In the genomic region with DNA sequence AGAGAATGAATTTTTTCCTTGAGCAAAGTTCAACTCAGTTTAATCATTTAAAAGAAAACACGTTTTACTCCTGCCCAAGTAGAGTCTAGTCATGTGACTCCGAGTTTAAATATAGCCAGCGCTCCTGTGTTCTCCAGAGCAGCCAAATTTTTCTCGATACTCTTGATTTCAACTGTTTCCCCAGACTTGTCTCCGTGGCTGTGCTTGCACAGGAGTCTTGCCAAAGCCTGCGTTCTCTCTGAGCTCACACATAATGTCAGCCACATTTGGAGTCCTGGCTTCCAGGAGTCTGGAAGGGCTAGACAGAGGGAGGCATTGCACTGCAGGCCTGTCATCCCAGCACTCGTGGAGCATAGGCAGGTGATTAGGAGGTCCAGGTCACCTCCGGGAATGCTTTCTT, we compare ENCODE assay signal across 8 mouse cellular contexts. TPM values are rescaled to one million over a fixed set of nuclear protein-coding genes. Genes with fewer than 3 reads are reported as not detected.
DNase-seq lines count a peak whose midpoint lies in the region; ATAC-seq and TF ChIP-seq lines count a peak whose summit lies in the region.
"Had no signal": no experiment of that assay in that cellular context is flagged by ENCODE, and none has a peak within 500 bp of the region (broad histone marks: within the 10 kb centered on the region; RNA-seq: fewer than 3 reads in every experiment).

No protein-coding gene starts in this region.

- peak overlapping the region; percentile 93 for H3K4me2 ChIP-seq in intestine, embryonic 16.5 days (ENCODE audit: low read depth, low read length)
- H3K4me2 ChIP-seq in limb, embryonic 15.5 days: 0 out of 2 replicates have a peak overlapping the region, but pooled peaks have one; percentile 0
- H3K4me2 ChIP-seq in midbrain, postnatal 0 days (ENCODE audit: low read depth, low read length, poor library complexity, severe bottlenecking): no peak overlapping the region

- peak overlapping the region; percentile 81 for H3K27ac ChIP-seq in intestine, embryonic 16.5 days (ENCODE audit: low read length)
- peak overlapping the region; percentile 87 for H3K27ac ChIP-seq in limb, embryonic 15.5 days
- H3K27ac ChIP-seq in midbrain, postnatal 0 days (ENCODE audit: low read depth, low read length): no peak overlapping the region
- H3K27ac ChIP-seq: liver, embryonic 14.5 days had no signal

- ATAC-seq in intestine, embryonic 16.5 days: peak; percentile 19; the same call in 1 of the 2 replicates
- peak; percentile 73 for ATAC-seq in limb, embryonic 15.5 days (ENCODE audit: insufficient number of reproducible peaks, low FRiP score, low TSS enrichment, low read depth)
- ATAC-seq in midbrain, postnatal 0 days (ENCODE audit: low FRiP score): no peak

- H3K4me1 ChIP-seq in intestine, embryonic 16.5 days (ENCODE audit: control insufficient read depth, insufficient read depth, low read length): peaks cover 26% of the 10 kb centered on the region
- H3K4me1 ChIP-seq in limb, embryonic 15.5 days: peaks cover 35% of the 10 kb centered on the region
- H3K4me1 ChIP-seq in midbrain, postnatal 0 days (ENCODE audit: insufficient read depth, low read length): peaks cover 4% of the 10 kb centered on the region; the same call in 1 of the 2 replicates

- peak; percentile 74 for DNase-seq in adipocyte (ENCODE audit: low spot score)
- peak; percentile 52 to 67 for DNase-seq in frontal cortex, adult 2 months (ENCODE audit: extremely low spot score in 1 of 2, low spot score in 1 of 2)
- no peak for DNase-seq in midbrain, postnatal 0 days (ENCODE audit: low spot score)
- no peak for DNase-seq in cerebellum, adult 9-11 months
- no peak for DNase-seq in c-Kit-positive CD71-positive TER-119-positive erythroid progenitor cells, embryonic 14.5 days (ENCODE audit: low spot score)

- no peak for TF ChIP-seq CTCF in midbrain, postnatal 0 days (IDR thresholded peaks at IDR 0.05)

- WGBS in intestine, embryonic 16.5 days: 31% methylated on average over 8 of the region's 8 CpGs
- WGBS in limb, embryonic 15.5 days: 26% methylated on average over 8 of the region's 8 CpGs
- WGBS in midbrain, postnatal 0 days: 49% methylated on average over 8 of the region's 8 CpGs

- no peaks in the 10 kb centered on the region for H3K9me3 ChIP-seq in intestine, embryonic 16.5 days (ENCODE audit: control insufficient read depth, low read length)
- H3K9me3 ChIP-seq in limb, embryonic 15.5 days: no peaks in the 10 kb centered on the region
- no peaks in the 10 kb centered on the region for H3K9me3 ChIP-seq in midbrain, postnatal 0 days (ENCODE audit: low read length)

- no peak overlapping the region for H3K4me3 ChIP-seq in intestine, embryonic 16.5 days (ENCODE audit: low read length)
- no peak overlapping the region for H3K4me3 ChIP-seq in limb, embryonic 15.5 days
- no peak overlapping the region for H3K4me3 ChIP-seq in midbrain, postnatal 0 days (ENCODE audit: low read depth, low read length)

- no peaks in the 10 kb centered on the region for H3K36me3 ChIP-seq in intestine, embryonic 16.5 days (ENCODE audit: control insufficient read depth, insufficient read depth, low read length)
- H3K36me3 ChIP-seq in limb, embryonic 15.5 days: no peaks in the 10 kb centered on the region
- no peaks in the 10 kb centered on the region for H3K36me3 ChIP-seq in midbrain, postnatal 0 days (ENCODE audit: insufficient read depth, low read length)

- H3K27me3 ChIP-seq in intestine, embryonic 16.5 days (replicated peaks; ENCODE audit: control insufficient read depth, insufficient read depth, low read length): peaks cover 2% of the 10 kb centered on the region; the same call in 1 of the 2 replicates
- H3K27me3 ChIP-seq in limb, embryonic 15.5 days: peaks cover 10% of the 10 kb centered on the region; the same call in 1 of the 2 replicates
- H3K27me3 ChIP-seq in midbrain, postnatal 0 days (ENCODE audit: insufficient read depth, low read length): peaks cover 7% of the 10 kb centered on the region; the same call in 1 of the 2 replicates

- peak overlapping the region; percentile 48; the same call in 1 of the 2 replicates for H3K9ac ChIP-seq in intestine, embryonic 16.5 days (ENCODE audit: low read depth, low read length)
- H3K9ac ChIP-seq in limb, embryonic 15.5 days: no peak overlapping the region
- no peak overlapping the region for H3K9ac ChIP-seq in midbrain, postnatal 0 days (replicated peaks; ENCODE audit: low read length, poor library complexity, severe bottlenecking)
- H3K9ac ChIP-seq: liver, embryonic 14.5 days had no signal

RNA-seq across cellular contexts. Expression of a gene that starts 0.9 kb away (rescaled TPM):
- 8.5 and 9.6 TPM in 2 replicates for polyA plus RNA-seq in frontal cortex, adult 2 months (2012; rRNA removed)
- polyA plus RNA-seq in intestine, embryonic 16.5 days (2015; fragmentation: Nextera tagmentation; extraction: Ambion mirVana): 1.4 and 2.1 TPM in 2 replicates
- polyA plus RNA-seq in limb, embryonic 15.5 days (2015; fragmentation: Nextera tagmentation; extraction: Ambion mirVana): 6.7 and 8.1 TPM in 2 replicates
- total RNA-seq in midbrain, postnatal 0 days (2014; rRNA removed): 3.7 and 4.8 TPM in 2 replicates
- 1.9 and 2.1 TPM in 2 replicates for polyA plus RNA-seq in midbrain, postnatal 0 days (2015; fragmentation: Nextera tagmentation; extraction: Ambion mirVana)

RNA-seq across cellular contexts. Expression of a gene that starts 25.5 kb away (rescaled TPM):
- polyA plus RNA-seq in frontal cortex, adult 2 months (2012; rRNA removed): 2.0 and 2.2 TPM in 2 replicates
- 122 and 147 TPM in 2 replicates for polyA plus RNA-seq in intestine, embryonic 16.5 days (2015; fragmentation: Nextera tagmentation; extraction: Ambion mirVana)
- 159 and 162 TPM in 2 replicates for polyA plus RNA-seq in limb, embryonic 15.5 days (2015; fragmentation: Nextera tagmentation; extraction: Ambion mirVana)
- total RNA-seq in midbrain, postnatal 0 days (2014; rRNA removed): 9.7 and 15.1 TPM in 2 replicates
- polyA plus RNA-seq in midbrain, postnatal 0 days (2015; fragmentation: Nextera tagmentation; extraction: Ambion mirVana): 23.1 and 23.4 TPM in 2 replicates

RNA-seq across cellular contexts. Expression of a gene that starts 31.5 kb away (rescaled TPM):
- polyA plus RNA-seq in frontal cortex, adult 2 months (2012; rRNA removed): 6.3 and 6.7 TPM in 2 replicates
- 8.1 and 10.0 TPM in 2 replicates for polyA plus RNA-seq in intestine, embryonic 16.5 days (2015; fragmentation: Nextera tagmentation; extraction: Ambion mirVana)
- polyA plus RNA-seq in limb, embryonic 15.5 days (2015; fragmentation: Nextera tagmentation; extraction: Ambion mirVana): 13.6 and 14.4 TPM in 2 replicates
- 27.1 and 33.6 TPM in 2 replicates for total RNA-seq in midbrain, postnatal 0 days (2014; rRNA removed)
- 21.8 and 24.4 TPM in 2 replicates for polyA plus RNA-seq in midbrain, postnatal 0 days (2015; fragmentation: Nextera tagmentation; extraction: Ambion mirVana)

Comparison
In these comparisons a context has a peak if more than half of its experiments do, and no peak if none do; other contexts are left out.
1. DNase-seq: peak in adipocyte (single experiment) and frontal cortex, adult 2 months (2 of 2); none in midbrain, postnatal 0 days (single experiment), cerebellum, adult 9-11 months (single experiment) and c-Kit-positive CD71-positive TER-119-positive erythroid progenitor cells, embryonic 14.5 days (single experiment).